Mouse (Mus musculus) layer of hippocampus, postnatal 25 days (tissue): ENCODE data around the gene Emc10. TPM values are rescaled to one million over a fixed set of nuclear protein-coding genes. Genes with fewer than 3 reads are reported as not detected.

Experiments used
- DNase-seq, 2 experiments: peaks; one replicate each; pipeline ENCODE4 v3.0.0; 2022; ENCODE audit warnings: mixed read lengths in 2 of 2, low spot score in 1 of 2; ENCODE audit errors: extremely low spot score in 1 of 2
- total RNA-seq, 2 experiments: library from RNA; stranded (reverse); gene quantifications; 2 replicates each; pipeline ENCODE4 v1.2.3; 2021

Gene Emc10
- total RNA-seq, 2 experiments from 2014 or later = 207 to 212 TPM

GRCm38 (mm10) chr7:44465111-44465510 is 31.2 kb downstream of the Emc10 start, which contains the start of gene Aspdh:
Aspdh (plus strand) TSS chr7:44465391.
- DNase-seq = no peak

- DNase-seq = peak; percentile 66 to 73
Observed at GRCm38 (mm10) chr7:44464511-44464910, 31.8 kb downstream of the Emc10 start.

GRCm38 (mm10) chr7:44463556-44464225 is 32.6 kb downstream of the Emc10 start:
- no peak for DNase-seq

GRCm38 (mm10) chr7:44463056-44463425 is 33.3 kb downstream of the Emc10 start:
- DNase-seq = no peak

GRCm38 (mm10) chr7:44462218-44463055 is 33.9 kb downstream of the Emc10 start:
- no peak for DNase-seq

- no peak for DNase-seq
Observed at GRCm38 (mm10) chr7:44461503-44462217, 34.7 kb downstream of the Emc10 start.

GRCm38 (mm10) chr7:44460767-44461502 is 35.4 kb downstream of the Emc10 start:
- DNase-seq = no peak

GRCm38 (mm10) chr7:44460067-44460466 is 36.3 kb downstream of the Emc10 start:
- no peak for DNase-seq

GRCm38 (mm10) chr7:44456302-44456701 is 40.0 kb downstream of the Emc10 start:
- no peak for DNase-seq

GRCm38 (mm10) chr7:44453256-44453655 is 43.1 kb downstream of the Emc10 start:
- no peak for DNase-seq

- no peak for DNase-seq
Observed at GRCm38 (mm10) chr7:44446070-44446855, 50.1 kb downstream of the Emc10 start.

GRCm38 (mm10) chr7:44445528-44445923 is 50.8 kb downstream of the Emc10 start:
- DNase-seq = no peak

- no peak for DNase-seq
Observed at GRCm38 (mm10) chr7:44444886-44445527, 51.3 kb downstream of the Emc10 start.

GRCm38 (mm10) chr7:44443268-44444173 is 52.8 kb downstream of the Emc10 start:
- DNase-seq = no peak

GRCm38 (mm10) chr7:44442407-44442821 is 53.9 kb downstream of the Emc10 start:
- DNase-seq = peak in 1 of 2 experiments; percentile 52

GRCm38 (mm10) chr7:44441648-44442109 is 54.6 kb downstream of the Emc10 start:
- peak in 1 of 2 experiments; percentile 74 for DNase-seq

GRCm38 (mm10) chr7:44441180-44441579 is 55.1 kb downstream of the Emc10 start:
- DNase-seq = no peak

GRCm38 (mm10) chr7:44440479-44440878 is 55.9 kb downstream of the Emc10 start:
- no peak for DNase-seq
